Mouse (Mus musculus) kidney, adult 2 months (tissue): ENCODE measurements around the gene Fga.

Experiments used
- CTCF ChIP-seq: fragments of 200-500 bp; conservative IDR thresholded peaks from 2 replicates; pipeline ENCODE4 v1.5.1; 2011; ENCODE audit warnings: low read depth, mild to moderate bottlenecking, control low read depth, low read length, moderate library complexity, mixed read lengths; ENCODE audit not compliant: insufficient read depth, insufficient read length
- POLR2A ChIP-seq: fragments of 200-500 bp; IDR thresholded peaks from one replicate; pipeline ENCODE4 v1.6.1; 2011; ENCODE audit warnings: low read depth, low read length, control low read depth

GRCm38 (mm10) chr3:83049680-83050079, 23.8 kb downstream of the Fga start, which contains the start of gene Fgb:
- TF ChIP-seq CTCF (no peak), POLR2A (no peak)
